Mouse (Mus musculus) fat pad, adult 2 months (tissue): ENCODE measurements around the gene Npc2.
A peak's percentile ranks its signal among the peaks of the same experiment; 100 is the strongest.

ENCODE experiments used
- DNase-seq: peaks from one replicate; pipeline ENCODE4 v3.0.0-alpha.2; 2011; ENCODE audit warnings: low read depth, low spot score; ENCODE audit errors: extremely low read depth

Gene Npc2

DNA sequence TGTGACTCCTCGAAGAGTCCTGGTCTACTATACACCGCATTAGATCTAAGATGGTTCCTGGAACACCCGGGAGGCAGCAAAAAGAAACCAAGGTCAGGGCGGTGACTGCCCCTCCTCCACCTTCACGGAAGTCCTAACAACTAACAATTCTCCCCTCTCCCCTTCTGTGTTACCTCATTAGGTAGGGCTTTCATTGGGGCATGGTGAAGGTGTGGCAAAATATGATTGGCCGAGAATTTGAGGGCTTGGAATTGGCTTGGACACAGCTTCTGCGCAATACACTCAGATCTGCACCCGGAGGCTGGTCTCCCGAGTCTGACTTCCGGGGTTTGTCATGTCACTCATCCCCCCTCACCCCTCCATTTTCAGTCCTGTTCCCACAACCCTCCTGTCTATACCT is 44.5 kb downstream of the Npc2 start:
- no peak for DNase-seq

DNA sequence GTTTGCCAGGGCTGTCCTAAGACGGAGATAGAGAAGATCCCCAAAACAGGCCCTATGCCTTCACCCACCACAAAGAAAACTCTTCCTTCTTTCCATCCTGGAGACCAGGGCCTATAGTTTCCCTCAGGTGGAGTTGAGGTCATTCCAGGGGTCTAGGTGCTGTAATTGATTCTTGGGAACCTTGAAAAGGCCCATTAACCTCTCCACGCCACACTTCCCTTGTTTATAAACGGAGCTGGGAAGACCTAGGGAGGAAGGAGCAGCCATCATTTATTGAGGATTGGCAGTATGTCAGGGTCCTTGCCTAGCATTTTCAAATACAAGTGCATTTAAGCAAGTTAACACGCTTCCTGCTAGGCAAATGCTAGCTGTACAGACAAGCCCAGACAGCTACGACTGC is 45.5 kb downstream of the Npc2 start:
- DNase-seq = no peak

DNA sequence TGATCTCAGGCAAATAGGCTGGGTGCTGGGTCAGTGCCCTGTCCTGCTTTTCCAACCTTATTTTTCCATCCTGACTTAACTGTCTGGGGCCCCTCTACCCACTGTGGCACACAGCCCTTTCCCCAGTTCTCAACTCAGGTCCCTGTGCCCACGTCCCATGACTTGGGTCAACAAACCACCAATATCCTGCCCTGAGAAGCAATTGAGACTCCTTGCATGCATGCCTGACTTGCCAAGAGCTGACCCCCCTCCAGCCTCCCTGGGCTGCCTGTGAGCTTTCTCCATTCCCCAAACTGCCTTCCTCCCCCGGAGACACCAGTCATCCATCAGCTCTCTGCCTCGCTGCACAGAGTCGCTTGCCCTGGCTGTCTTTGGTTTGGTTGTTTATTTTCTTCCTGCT is 46.0 kb downstream of the Npc2 start:
- no peak for DNase-seq

DNA sequence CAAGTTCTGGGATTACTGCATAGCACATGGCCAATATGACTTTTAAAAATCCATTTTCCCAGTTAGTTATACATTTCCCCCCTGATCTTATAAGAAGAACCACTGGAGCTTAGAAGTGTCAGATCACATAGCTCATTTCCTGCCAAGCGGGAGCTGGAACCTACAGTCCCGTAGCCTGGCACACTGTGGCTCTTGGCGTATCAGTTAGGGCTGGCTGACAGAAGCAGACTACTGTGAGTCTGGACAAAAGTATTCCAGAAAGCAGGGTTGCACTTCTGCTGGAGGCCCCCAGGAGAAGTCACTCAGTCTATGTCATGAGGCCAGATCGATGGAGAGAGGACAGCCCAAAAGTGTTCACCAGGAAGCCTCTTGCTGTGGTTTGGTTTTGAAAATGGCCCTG is 46.6 kb downstream of the Npc2 start:
- DNase-seq = no peak

DNA sequence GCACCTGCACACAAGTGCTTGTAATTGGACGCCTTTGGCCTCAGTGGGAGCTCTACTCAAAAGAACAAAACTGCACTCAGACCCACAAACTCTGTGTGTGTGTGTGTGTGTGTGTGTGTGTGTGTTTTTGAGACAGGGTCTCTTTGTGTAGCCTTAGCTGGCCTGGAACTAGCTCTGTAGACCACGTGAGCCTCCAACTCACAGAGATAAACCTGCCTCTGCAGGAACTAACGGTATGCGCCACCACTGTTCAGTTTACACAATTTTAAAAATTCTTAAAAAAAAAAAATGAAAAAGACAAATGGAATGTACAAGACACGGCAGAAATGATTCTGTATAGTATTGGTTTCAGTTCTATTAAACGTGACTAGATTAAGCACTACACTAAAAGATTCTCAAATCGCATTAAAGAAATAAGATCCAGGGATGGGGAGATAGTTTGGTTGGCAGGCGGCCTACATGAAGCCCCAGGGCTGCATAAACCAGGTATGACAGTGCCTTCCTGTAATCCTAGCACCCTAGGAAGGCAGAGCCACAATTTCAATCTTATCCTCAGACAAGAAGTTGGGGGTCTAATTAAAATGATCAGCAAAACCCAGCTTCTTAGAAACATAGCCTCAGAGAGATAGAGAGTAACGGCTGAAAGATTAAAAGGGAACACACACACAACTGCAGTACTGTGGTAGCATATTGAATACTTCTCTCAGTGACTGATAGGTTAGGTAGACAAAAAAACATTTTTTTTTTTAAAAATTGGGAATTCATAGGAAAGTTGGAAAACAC is 54.3 kb downstream of the Npc2 start:
- DNase-seq = no peak

DNA sequence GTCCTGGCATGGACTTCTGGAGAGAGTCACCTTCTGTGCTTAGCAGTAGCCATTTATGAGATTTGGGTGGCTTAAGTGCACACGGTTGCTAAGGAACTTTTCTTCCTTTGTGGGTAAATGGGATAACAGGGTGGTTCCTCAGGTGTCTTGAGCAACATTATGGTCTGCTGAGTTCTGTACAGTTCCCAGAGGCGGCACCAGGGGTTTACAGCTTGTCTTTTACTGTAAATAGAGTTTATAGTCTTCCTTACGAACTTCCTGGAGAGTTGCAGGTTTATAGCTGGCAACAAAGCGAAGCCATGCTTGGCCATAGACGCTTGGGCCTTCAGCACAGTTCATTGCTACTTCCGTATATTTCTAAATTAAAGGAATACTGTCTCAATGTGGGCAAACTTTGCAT is 58.4 kb downstream of the Npc2 start:
- no peak for DNase-seq

DNA sequence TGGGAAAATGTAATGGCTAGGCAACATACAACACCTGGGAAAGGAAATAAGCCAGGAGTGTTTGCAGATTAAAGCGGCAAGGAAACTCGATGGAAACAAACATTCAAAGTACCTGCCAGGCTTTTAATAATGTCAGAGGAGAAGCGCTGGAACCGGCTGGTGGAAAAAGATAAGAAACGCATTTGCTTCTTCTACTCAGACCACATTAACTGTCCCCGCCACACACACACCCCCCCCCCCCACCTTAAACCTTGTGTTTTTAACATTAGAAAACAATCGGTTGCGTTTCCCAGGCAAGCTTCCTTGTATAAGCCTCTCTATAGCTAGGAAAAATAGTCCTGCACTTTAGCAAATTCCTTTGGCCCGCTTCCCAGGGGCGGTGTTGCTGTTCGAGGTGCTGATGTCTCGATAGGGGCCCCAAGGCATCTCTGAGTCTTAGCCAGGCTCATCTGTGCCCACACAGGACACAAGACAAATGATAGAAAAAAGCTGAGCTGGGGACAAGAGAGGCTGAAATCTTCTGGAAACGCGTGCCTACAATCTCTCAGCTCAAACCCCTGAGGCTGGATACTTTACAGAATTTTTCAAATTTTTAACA is 63.0 kb downstream of the Npc2 start:
- peak; percentile 8 for DNase-seq

DNA sequence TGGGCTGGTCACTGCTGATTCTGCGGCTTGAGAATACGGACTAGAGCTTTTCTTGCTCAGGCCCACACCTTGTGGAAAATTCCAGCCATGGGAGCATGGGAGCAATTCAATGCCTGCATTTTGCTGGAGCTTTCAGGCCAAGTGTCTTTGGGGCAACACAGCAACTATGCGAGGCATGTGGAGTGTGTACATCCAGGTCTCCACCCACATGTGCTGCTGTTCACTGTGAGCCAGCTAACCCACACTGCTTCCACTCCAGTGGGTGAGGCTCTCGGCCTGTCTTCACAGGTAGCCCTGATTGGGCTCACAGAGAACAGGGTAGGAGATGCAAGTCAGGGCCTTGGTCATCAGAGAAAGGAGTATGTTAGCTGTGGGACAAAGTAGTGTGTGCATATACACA is 65.1 kb downstream of the Npc2 start:
- DNase-seq = no peak

DNA sequence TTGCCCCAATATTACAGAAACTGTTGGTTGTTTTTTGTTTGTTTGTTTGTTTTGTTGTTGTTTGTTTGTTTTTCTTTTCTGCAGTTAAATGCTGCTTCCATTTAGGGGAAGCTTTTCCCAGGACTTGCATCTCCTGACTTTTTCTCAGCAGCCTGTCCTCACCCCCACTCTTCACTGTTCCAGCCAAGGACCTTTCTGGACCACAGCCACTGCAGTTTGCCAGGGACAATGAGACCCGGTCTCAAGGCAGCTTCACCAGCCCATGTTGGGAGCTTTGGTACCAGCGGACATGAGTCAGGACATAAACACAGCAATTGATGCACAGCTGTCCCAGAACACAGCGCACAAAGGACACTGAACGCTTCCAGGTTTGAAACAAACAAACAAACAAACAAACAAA is 66.1 kb downstream of the Npc2 start:
- DNase-seq = no peak
